Mouse (Mus musculus) forebrain, embryonic 10.5 days (tissue): ENCODE measurements at regions not wholly inside any gene's neighbourhood (a gene's known extent, or its start where the extent isn't known, plus 50 kb on each side); places are given as distances from the start of the nearest gene placed in this dataset.

Experiments used
- DNase-seq: peaks from one replicate; pipeline ENCODE4 v3.0.0-alpha.2; 2017; ENCODE audit warnings: low spot score; ENCODE audit errors: extremely low spot score
- H3K27ac ChIP-seq: fragments of 300-500 bp; sonication (generic); 2 replicates; pipeline ENCODE4 v1.5.1; 2016; ENCODE audit warnings: mild to moderate bottlenecking
- H3K27me3 ChIP-seq: fragments of 300-500 bp; sonication (generic); 2 replicates; pipeline ENCODE4 v1.6.1; 2016; ENCODE audit warnings: mild to moderate bottlenecking; ENCODE audit not compliant: poor library complexity, severe bottlenecking
- H3K36me3 ChIP-seq: fragments of 300-500 bp; sonication (generic); replicated peaks from 2 replicates; pipeline ENCODE4 v1.6.1; 2016; ENCODE audit warnings: mild to moderate bottlenecking, moderate library complexity
- H3K4me1 ChIP-seq: fragments of 300-500 bp; sonication (generic); 2 replicates; pipeline ENCODE4 v1.6.1; 2016
- H3K4me3 ChIP-seq: fragments of 300-500 bp; sonication (generic); 2 replicates; pipeline ENCODE4 v1.5.1; 2016; ENCODE audit warnings: mild to moderate bottlenecking, moderate library complexity
- H3K9me3 ChIP-seq: fragments of 300-500 bp; sonication (generic); 2 replicates; pipeline ENCODE4 v1.6.1; 2016; ENCODE audit warnings: mild to moderate bottlenecking, moderate library complexity
- WGBS: fragments of 180-500 bp; shearing (Covaris S2); methylation state at CpG from one replicate; pipeline ENCODE4 v1.1.7; 2016; 5-methylcytosine and 5-hydroxymethylcytosine counted together

DNA sequence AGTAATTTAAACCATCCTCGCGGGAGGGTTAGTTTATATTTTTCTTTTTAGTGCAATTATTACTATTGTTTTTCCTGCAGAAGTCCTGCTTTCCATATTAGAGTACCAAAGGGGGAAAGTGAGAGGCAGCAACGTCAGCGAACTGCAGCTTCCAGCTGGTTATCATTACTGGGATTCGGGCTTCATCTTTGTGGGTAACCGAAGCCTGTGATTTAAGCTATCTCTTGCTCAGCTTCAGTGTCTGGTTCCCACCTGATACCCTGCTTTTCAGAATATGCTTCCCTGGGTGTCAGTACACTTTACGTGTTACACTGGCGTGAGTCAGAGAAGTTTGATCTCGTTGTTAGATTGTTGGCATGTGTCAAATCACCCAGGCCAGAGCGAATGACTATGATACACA lies 539.3 kb downstream of the Bnc2 start:
- WGBS, result 82% methylated on average over 10 of the region's 10 CpGs
- no peak for DNase-seq
- H3K27ac ChIP-seq, result no peak overlapping the region

DNA sequence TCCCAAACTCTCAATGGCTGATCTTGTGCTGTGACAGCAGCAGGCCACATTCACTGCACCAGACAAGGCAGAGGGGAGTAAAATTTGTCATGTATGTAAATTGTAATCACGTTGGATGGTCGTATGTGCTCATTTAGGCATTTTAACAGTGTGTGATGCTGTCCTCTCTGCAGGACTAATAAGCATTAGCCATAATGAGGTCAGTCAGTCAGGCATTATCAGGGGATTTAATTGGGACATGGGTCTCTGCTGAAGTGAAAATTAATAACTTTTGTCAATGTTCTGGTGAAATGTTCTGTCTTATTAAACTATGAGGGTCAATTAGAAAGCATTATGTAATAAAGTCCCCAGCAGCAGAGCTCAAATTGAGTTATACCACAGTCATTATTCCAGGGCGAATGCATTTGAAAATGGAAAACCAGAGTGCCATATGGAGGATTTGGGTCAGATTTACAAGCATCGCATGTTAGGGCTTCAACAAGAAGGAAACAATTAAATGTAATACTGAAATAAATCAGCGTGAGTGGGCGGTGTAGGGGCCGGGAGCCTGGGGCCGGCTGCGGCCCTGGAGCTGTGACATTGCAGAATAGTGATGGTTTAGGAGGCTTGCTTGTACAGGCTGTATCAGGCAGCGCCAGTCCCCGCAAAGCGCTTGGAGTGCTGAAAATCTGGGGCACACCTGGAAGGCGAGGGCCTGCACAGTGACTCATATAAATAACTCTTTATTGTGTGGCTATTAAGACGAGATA lies 537.7 kb downstream of the Bnc2 start:
- DNase-seq, result no peak
- Histone ChIP-seq H3K4me1 (peaks cover 13% of the 10 kb centered on the region), H3K27me3 (0 out of 2 replicates have a peak, but pooled peaks cover 3% of the 10 kb centered on the region), H3K36me3 (no peaks in the 10 kb centered on the region), H3K27ac (no peak overlapping the region), H3K4me3 (no peak overlapping the region), H3K9me3 (no peaks in the 10 kb centered on the region)
- 80% methylated on average over 14 of the region's 14 CpGs for WGBS

More for the DNA sequence above, 539.3 kb downstream of the Bnc2 start:
- H3K9me3 ChIP-seq, result no peaks in the 10 kb centered on the region
- no peaks in the 10 kb centered on the region for H3K36me3 ChIP-seq
- H3K4me3 ChIP-seq, result no peak overlapping the region
- 0 out of 2 replicates have a peak, but pooled peaks cover 3% of the 10 kb centered on the region for H3K27me3 ChIP-seq
- H3K4me1 ChIP-seq, result peaks cover 18% of the 10 kb centered on the region

DNA sequence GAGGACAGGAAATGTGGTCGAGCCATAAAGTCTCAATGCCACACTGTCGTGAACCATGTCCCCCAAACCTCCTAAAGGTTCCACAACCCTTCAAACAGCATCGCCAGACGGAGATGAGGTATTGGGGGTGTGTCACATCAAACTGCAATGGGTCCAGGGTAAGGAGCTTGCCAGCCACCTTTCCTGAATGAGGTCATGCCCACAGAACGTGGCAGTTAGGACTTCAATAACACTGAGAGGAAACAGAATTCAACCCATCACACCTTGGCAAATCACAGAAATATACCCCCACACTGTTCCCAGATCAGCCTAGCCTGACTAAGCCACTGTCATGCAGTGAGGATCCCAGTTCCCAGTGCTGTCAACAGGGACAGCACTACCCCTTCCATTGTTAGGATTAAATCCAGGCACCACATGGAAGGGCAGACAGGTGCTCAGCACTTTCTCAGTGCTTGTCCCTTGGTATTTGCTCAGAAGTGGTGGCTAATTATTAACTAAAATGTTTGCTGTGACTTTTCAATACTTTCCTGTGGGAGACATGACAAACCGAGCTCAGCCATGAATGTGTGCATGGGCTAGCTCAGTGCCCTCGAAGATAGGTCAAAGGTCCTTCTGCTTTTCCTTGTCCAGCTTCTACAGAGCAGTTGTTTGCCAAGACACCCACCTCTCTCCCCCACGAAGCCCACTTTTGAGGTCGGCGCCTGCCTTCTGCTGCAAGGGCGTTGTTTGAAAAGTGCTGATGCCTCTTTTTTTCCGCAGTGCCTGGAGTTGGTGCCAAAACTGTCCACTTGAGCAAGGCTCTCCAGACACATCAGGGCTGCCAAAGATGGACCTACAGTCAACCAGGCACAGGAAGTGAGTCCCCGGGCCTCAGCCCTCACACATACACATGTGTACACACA lies 525.7 kb downstream of the Bnc2 start:
- H3K27ac ChIP-seq, result no peak overlapping the region
- peaks cover 12% of the 10 kb centered on the region for H3K4me1 ChIP-seq
- WGBS, result 93% methylated on average over 13 of the region's 13 CpGs
- H3K4me3 ChIP-seq, result no peak overlapping the region
- no peaks in the 10 kb centered on the region for H3K27me3 ChIP-seq
- no peaks in the 10 kb centered on the region for H3K36me3 ChIP-seq
- DNase-seq, result no peak
- no peaks in the 10 kb centered on the region for H3K9me3 ChIP-seq

DNA sequence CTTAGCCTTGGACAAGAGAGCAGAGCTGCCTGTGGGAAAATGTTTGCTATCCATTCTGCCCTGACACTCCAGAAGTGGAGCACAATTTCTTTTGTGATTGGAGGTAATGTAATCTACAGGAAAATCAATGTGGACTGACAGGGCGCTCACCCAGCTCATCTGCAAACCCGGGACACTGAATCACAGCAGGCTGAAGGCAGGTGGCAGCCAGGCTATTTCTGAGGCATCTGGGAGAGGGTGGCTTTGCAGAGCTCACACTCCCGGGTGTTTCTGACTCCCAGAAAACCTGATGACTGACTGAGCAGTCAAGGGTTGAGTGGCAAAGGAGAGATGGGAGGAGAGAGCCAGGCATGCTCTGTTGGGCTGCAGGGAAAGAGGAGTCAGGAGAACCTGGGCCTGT lies 524.4 kb downstream of the Bnc2 start:
- no peak for DNase-seq
- H3K4me1 ChIP-seq, result peaks cover 12% of the 10 kb centered on the region
- no peaks in the 10 kb centered on the region for H3K36me3 ChIP-seq
- H3K27me3 ChIP-seq, result no peaks in the 10 kb centered on the region
- no peak overlapping the region for H3K4me3 ChIP-seq
- H3K27ac ChIP-seq, result no peak overlapping the region
- 64% methylated on average over 3 of the region's 3 CpGs for WGBS
- H3K9me3 ChIP-seq, result no peaks in the 10 kb centered on the region

DNA sequence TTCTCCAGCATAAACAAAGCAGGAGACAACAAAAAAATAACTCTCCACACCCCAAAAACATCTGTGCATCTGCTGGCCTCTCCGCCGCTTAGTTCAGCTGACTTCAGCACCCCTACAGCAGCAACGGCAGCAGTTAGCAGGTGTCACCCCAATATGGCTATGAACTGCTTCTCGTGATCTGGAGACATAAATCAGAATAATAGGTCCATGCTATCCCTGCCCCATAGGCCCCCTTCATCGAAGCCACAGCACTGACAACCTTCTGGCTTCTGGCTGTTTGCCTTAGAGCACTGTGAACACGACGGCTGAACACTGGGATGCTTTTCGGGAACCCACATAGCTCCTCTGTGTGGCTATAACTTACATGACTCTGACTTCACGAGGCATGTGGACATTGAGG lies 523.8 kb downstream of the Bnc2 start:
- no peaks in the 10 kb centered on the region for H3K9me3 ChIP-seq
- H3K27ac ChIP-seq, result no peak overlapping the region
- no peak for DNase-seq
- 84% methylated on average over 9 of the region's 9 CpGs for WGBS
- H3K4me1 ChIP-seq, result peaks cover 12% of the 10 kb centered on the region
- no peaks in the 10 kb centered on the region for H3K27me3 ChIP-seq
- H3K4me3 ChIP-seq, result no peak overlapping the region
- no peaks in the 10 kb centered on the region for H3K36me3 ChIP-seq

DNA sequence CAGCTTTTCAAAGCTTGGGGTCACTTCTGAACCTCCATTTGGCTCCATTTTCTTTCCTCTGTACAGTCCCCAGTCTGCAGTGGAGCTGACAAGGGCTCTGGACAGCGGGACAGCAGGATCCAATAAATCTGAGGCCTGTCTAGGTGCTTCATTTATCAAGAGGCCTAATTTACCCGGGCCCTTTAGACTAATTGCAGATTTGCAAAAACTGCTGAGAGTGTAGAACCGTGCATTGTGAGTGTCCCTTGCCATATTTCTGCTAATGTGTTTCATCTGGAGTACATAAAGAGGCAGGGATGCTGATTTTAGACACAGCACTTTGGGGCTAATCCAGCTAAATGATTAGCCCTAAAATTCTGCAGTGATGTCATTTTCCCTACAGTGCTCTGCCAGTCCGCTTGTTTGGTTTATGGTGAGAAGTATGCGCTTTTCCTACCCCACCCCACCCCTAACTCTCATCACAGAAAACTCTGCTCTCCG lies 523.1 kb downstream of the Bnc2 start:
- H3K4me1 ChIP-seq, result peaks cover 12% of the 10 kb centered on the region
- no peaks in the 10 kb centered on the region for H3K9me3 ChIP-seq
- H3K4me3 ChIP-seq, result no peak overlapping the region
- no peak overlapping the region for H3K27ac ChIP-seq
- H3K36me3 ChIP-seq, result no peaks in the 10 kb centered on the region
- H3K27me3 ChIP-seq, result no peaks in the 10 kb centered on the region
- no peak for DNase-seq
- 78% methylated on average over 6 of the region's 6 CpGs for WGBS

DNA sequence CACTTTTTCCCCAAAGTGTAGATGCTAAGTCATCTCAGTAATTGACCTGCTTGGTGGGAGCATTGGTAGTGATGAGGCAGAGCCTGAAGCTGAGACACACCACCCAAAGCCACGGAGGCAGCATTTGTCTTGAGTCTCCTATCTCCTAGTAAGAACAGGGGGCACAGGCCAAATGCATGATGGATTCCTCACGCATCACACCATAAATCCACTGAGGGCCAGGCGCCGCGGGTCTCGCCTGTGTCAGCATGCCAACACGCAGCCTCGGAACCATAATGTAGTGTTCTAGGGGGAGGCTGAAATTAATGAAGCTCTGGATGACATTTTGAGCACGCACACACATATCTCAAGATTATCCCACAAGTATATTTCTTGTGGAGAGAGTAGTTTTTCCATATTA lies 521.5 kb downstream of the Bnc2 start:
- H3K4me1 ChIP-seq, result peaks cover 16% of the 10 kb centered on the region
- H3K36me3 ChIP-seq, result no peaks in the 10 kb centered on the region
- WGBS, result 94% methylated on average over 9 of the region's 9 CpGs

DNA sequence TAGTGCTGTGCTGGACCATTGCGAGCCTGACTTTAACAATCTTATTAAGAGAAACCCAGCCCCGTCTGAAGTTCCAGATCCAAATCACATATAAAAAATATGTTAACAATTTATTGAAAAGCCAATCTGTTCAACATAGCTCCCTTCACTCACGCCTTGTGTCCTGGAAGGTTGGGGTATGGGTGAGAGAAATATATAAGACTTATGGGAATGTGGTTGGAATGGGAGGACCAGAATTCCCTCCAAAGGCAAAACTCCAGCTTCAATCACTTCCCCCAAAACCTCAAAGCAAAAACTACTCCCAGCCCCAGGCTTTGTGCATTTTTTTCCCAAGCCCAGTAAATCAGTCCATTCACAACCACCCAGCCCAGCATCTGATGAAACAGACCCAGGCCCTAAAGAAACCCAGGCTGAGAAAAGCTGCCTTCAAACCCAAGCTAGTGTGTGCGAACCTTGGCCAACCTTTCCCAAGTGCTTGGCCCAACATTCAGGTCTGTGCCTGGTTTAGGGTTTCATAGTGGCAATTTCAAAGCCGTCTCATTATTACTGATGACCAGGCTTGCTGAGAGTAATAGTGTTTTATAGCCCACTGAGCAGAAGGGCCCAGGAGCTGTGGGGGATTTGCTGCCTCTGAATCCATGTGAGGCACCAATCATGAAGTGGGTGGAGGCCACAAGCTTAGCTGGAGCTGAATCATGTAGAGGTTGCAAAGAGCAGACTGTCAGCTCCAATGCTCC lies 517.0 kb downstream of the Bnc2 start:
- no peak for DNase-seq
- WGBS, result 89% methylated on average over 5 of the region's 5 CpGs

More for the DNA sequence above, 521.5 kb downstream of the Bnc2 start:
- no peak overlapping the region for H3K4me3 ChIP-seq
- H3K9me3 ChIP-seq, result no peaks in the 10 kb centered on the region
- no peaks in the 10 kb centered on the region for H3K27me3 ChIP-seq
- no peak for DNase-seq
- H3K27ac ChIP-seq, result no peak overlapping the region

DNA sequence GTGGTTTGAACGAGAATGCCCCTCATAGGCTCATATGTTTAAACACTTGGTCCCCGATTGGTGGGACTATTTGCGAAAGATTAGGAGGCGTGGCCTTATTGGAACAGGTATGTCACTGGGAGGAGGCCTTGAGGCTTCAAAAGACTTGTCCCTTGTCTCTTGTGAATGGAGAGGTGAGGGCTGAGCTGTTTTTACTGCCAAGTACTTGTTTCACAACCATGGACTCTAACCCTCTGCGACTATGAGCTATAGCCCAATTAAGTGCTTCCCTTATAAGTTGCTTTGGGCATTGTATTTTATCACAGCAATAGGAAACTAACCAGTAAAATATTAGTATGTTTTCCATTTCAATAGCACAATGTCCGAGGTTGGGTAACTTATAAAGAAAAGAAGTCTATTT lies 511.7 kb downstream of the Bnc2 start:
- peaks cover 7% of the 10 kb centered on the region; the same call in 1 of the 2 replicates for H3K27me3 ChIP-seq
- no peaks in the 10 kb centered on the region for H3K9me3 ChIP-seq
- WGBS, result 91% methylated on average over 6 of the region's 6 CpGs
- peaks cover 2% of the 10 kb centered on the region; the same call in 1 of the 2 replicates for H3K4me1 ChIP-seq
- H3K4me3 ChIP-seq, result no peak overlapping the region
- no peak for DNase-seq
- no peaks in the 10 kb centered on the region for H3K36me3 ChIP-seq
- H3K27ac ChIP-seq, result no peak overlapping the region

More for the DNA sequence above, 517.0 kb downstream of the Bnc2 start:
- Histone ChIP-seq H3K27me3 (no peaks in the 10 kb centered on the region), H3K4me1 (peaks cover 4% of the 10 kb centered on the region; the same call in 1 of the 2 replicates), H3K9me3 (no peaks in the 10 kb centered on the region), H3K27ac (no peak overlapping the region), H3K36me3 (no peaks in the 10 kb centered on the region), H3K4me3 (no peak overlapping the region)

DNA sequence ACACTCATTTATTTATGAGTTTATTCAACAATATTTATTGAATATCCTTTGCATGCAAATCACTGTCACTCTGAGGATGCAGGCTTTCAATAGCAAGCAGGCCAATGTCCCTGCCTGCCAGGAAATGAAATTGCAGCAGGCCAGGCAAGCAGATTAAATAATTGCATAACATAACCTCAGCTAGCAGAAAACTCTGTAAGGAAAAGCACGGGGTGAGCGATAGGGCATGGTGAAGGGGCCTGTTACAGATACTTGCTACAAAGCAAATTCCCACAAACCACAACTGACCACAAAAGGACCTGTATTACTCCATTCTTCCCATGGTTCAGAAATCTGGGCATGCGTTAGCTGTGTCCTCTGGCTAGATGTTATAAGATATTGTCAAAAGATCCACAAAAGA lies 509.8 kb downstream of the Bnc2 start:
- no peaks in the 10 kb centered on the region for H3K9me3 ChIP-seq
- H3K36me3 ChIP-seq, result no peaks in the 10 kb centered on the region
- H3K4me3 ChIP-seq, result no peak overlapping the region
- H3K4me1 ChIP-seq, result no peaks in the 10 kb centered on the region
- WGBS, result 95% methylated on average over 3 of the region's 3 CpGs
- DNase-seq, result no peak
- H3K27ac ChIP-seq, result no peak overlapping the region
- H3K27me3 ChIP-seq, result peaks cover 7% of the 10 kb centered on the region; the same call in 1 of the 2 replicates

DNA sequence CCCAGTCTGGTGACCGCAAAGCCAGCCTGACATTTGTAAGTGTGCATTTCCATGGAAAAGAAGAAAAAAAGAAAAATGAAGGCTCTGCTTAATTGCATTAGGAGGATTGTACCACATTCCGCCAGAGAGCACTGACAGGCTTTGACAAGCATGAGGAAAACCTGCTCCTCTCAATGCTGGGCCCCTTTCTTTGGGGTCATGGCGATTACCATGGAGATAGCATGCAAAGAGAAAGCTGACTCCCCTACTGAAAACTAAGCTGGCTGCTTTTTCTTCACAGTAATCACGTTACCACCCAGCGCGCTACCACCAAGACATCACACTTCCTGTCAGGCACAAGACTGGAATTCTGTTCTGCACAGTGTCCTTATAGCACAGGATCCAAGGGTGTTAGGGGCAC lies 502.2 kb downstream of the Bnc2 start:
- Histone ChIP-seq H3K27ac (peak overlapping the region; percentile 48; the same call in 1 of the 2 replicates), H3K4me1 (peaks cover 26% of the 10 kb centered on the region), H3K9me3 (no peaks in the 10 kb centered on the region), H3K36me3 (no peaks in the 10 kb centered on the region), H3K4me3 (no peak overlapping the region), H3K27me3 (peaks cover 35% of the 10 kb centered on the region; the same call in 1 of the 2 replicates)
- 29% methylated on average over 6 of the region's 6 CpGs for WGBS
- DNase-seq, result peak; percentile 53

DNA sequence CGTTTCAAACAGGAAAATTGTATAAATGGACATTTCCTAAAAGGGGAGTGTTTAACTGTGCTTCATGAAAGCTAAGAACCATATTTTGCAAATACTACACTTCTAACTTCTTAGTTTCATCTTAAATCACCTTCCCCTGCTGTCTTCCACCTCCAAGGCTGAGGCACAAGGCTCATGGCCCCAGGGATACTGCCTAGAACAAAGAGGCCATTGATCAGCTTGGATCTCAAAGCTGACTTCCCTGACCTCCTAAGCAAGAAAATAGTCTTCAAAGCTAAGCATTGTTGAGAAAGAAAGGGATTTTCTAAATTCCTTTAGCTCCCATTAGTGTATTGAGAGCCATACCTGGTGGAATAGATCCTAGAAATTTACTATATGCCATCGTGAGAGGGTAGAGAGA lies 501.6 kb downstream of the Bnc2 start:
- 34% methylated on average over 2 of the region's 2 CpGs for whole genome bisulfite sequencing
- Histone ChIP-seq H3K27me3 (peaks cover 35% of the 10 kb centered on the region; the same call in 1 of the 2 replicates), H3K9me3 (no peaks in the 10 kb centered on the region), H3K4me1 (peaks cover 28% of the 10 kb centered on the region), H3K4me3 (no peak overlapping the region), H3K27ac (peak overlapping the region; percentile 48), H3K36me3 (no peaks in the 10 kb centered on the region)
- DNase-seq, result no peak
